Mouse (Mus musculus) lung, postnatal 0 days (tissue): ENCODE data around the gene Meiob.

ENCODE experiments used
- CTCF ChIP-seq: IDR thresholded peaks from 2 replicates; pipeline ENCODE4 v1.5.1; 2016; ENCODE audit warnings: antibody characterized with exemption, mild to moderate bottlenecking
- EP300 ChIP-seq: IDR thresholded peaks from 2 replicates; pipeline ENCODE4 v1.6.1; 2016; ENCODE audit warnings: antibody characterized with exemption, mild to moderate bottlenecking, control low read depth

- TF ChIP-seq CTCF (no peak), EP300 (no peak)
Observed at GRCm38 (mm10) chr17:24861785-24862184, 57.7 kb downstream of the Meiob start.
